Mouse (Mus musculus) midbrain, postnatal 0 days (tissue): ENCODE results near the gene Hnrnph1. TPM values are rescaled to one million over a fixed set of nuclear protein-coding genes. Genes with fewer than 3 reads are reported as not detected.

Experiments
- ATAC-seq: fragments of 200-750 bp; cut with Nextera tagmentation; 2 replicates; pipeline ENCODE4 v1.8.0; 2017; ENCODE audit warnings: moderate number of reproducible peaks, mild to moderate bottlenecking, moderate TSS enrichment, moderate library complexity; ENCODE audit not compliant: low FRiP score
- DNase-seq: peaks from one replicate; pipeline ENCODE4 v3.0.0-alpha.2; 2015; ENCODE audit warnings: low spot score
- H3K27ac ChIP-seq: fragments of 300-500 bp; sonication (generic); 2 replicates; pipeline ENCODE4 v1.5.1; 2014; ENCODE audit warnings: low read depth, mild to moderate bottlenecking, low read length, mixed read lengths
- H3K27me3 ChIP-seq: fragments of 300-500 bp; sonication (generic); 2 replicates; pipeline ENCODE4 v1.6.1; 2014; ENCODE audit warnings: low read length, control low read depth, mixed read lengths; ENCODE audit not compliant: insufficient read depth
- H3K36me3 ChIP-seq: fragments of 300-500 bp; sonication (generic); 2 replicates; pipeline ENCODE4 v1.6.1; 2014; ENCODE audit warnings: low read length, control low read depth, mixed read lengths; ENCODE audit not compliant: insufficient read depth
- H3K4me1 ChIP-seq: fragments of 300-500 bp; sonication (generic); 2 replicates; pipeline ENCODE4 v1.6.1; 2014; ENCODE audit warnings: mild to moderate bottlenecking, control low read depth, antibody characterized with exemption, low read length, mixed read lengths; ENCODE audit not compliant: insufficient read depth
- H3K4me2 ChIP-seq: fragments of 300-500 bp; sonication (generic); 2 replicates; pipeline ENCODE4 v1.6.1; 2014; ENCODE audit warnings: low read depth, mild to moderate bottlenecking, low read length, mixed read lengths; ENCODE audit not compliant: poor library complexity, severe bottlenecking
- H3K4me3 ChIP-seq: fragments of 300-500 bp; sonication (generic); 2 replicates; pipeline ENCODE4 v1.5.1; 2014; ENCODE audit warnings: low read depth, mild to moderate bottlenecking, low read length, moderate library complexity
- H3K9ac ChIP-seq: fragments of 300-500 bp; sonication (generic); replicated peaks from 2 replicates; pipeline ENCODE4 v1.6.1; 2014; ENCODE audit warnings: mild to moderate bottlenecking, low read length, moderate library complexity, mixed read lengths; ENCODE audit not compliant: poor library complexity, severe bottlenecking
- H3K9me3 ChIP-seq: fragments of 300-500 bp; sonication (generic); 2 replicates; pipeline ENCODE4 v1.6.1; 2016; ENCODE audit warnings: low read length, control low read depth
- CTCF ChIP-seq: IDR thresholded peaks from 2 replicates; pipeline ENCODE4 v1.5.1; 2016; ENCODE audit warnings: antibody characterized with exemption, mild to moderate bottlenecking
- WGBS: fragments of 180-500 bp; shearing (Covaris S2); extraction: QIAGEN DNeasy Blood & Tissue Kit; methylation state at CpG from one replicate; pipeline ENCODE4 v1.1.7; 2014; 5-methylcytosine and 5-hydroxymethylcytosine counted together
- polyA plus RNA-seq: library from polyadenylated mRNA; unstranded; fragments of >200 nt; fragmentation: Nextera tagmentation; extraction: Ambion mirVana; gene quantifications from 2 replicates; pipeline ENCODE4 v1.2.1, GENCODE M21; 2015
- total RNA-seq: library from RNA; depleted of rRNA; stranded (reverse); fragments of >200 nt; gene quantifications from 2 replicates; pipeline ENCODE4 v1.2.3, GENCODE M21; 2014; rRNA removed

The Hnrnph1 gene
- total RNA-seq (215 and 300 TPM in 2 replicates), polyA plus RNA-seq (262 and 273 TPM in 2 replicates)

GRCm38 (mm10) chr11:50376911-50377891 is at the start of gene Hnrnph1:
Gene Hnrnph1, plus strand, starts transcription at chr11:50376990.
- WGBS, result under 1% methylated on average over 76 of the region's 76 CpGs

GRCm38 (mm10) chr11:50328075-50328625 is 48.6 kb upstream of the Hnrnph1 start:
- no peak overlapping the region for H3K4me2 ChIP-seq
- peaks cover 13% of the 10 kb centered on the region; the same call in 1 of the 2 replicates for H3K4me1 ChIP-seq
- no peak overlapping the region for H3K9ac ChIP-seq
- no peak overlapping the region for H3K4me3 ChIP-seq
- 94% methylated on average over 3 of the region's 3 CpGs for WGBS
- DNase-seq (no peak), ATAC-seq (no peak)
- no peaks in the 10 kb centered on the region for H3K36me3 ChIP-seq
- no peaks in the 10 kb centered on the region for H3K27me3 ChIP-seq
- H3K9me3 ChIP-seq, result no peaks in the 10 kb centered on the region
- no peak for TF ChIP-seq CTCF
- no peak overlapping the region for H3K27ac ChIP-seq

More at GRCm38 (mm10) chr11:50376911-50377891, at the start of gene Hnrnph1:
- Histone ChIP-seq H3K27ac (peak within 1 kb of the TSS; percentile 100), H3K4me2 (peak within 1 kb of the TSS; percentile 98), H3K4me3 (peak within 1 kb of the TSS; percentile 96), H3K9ac (peak within 1 kb of the TSS; percentile 100), H3K36me3 (peaks cover 4% of the 10 kb centered on the region; the same call in 1 of the 2 replicates), H3K4me1 (peaks cover 9% of the 10 kb centered on the region; the same call in 1 of the 2 replicates), H3K27me3 (no peaks in the 10 kb centered on the region), H3K9me3 (no peaks in the 10 kb centered on the region)
- DNase-seq, result peak; percentile 99
- ATAC-seq, result peak; percentile 94
- no peak for TF ChIP-seq CTCF

- no peak overlapping the region for H3K4me2 ChIP-seq
- 96% methylated on average over 1 of the region's 1 CpGs for WGBS
- TF ChIP-seq CTCF, result no peak
Measured at GRCm38 (mm10) chr11:50329378-50329777, 47.4 kb upstream of the Hnrnph1 start.

GRCm38 (mm10) chr11:50333181-50333580 is 43.6 kb upstream of the Hnrnph1 start:
- no peaks in the 10 kb centered on the region for H3K27me3 ChIP-seq
- H3K4me2 ChIP-seq, result no peak overlapping the region
- H3K4me3 ChIP-seq, result no peak overlapping the region
- no peak for DNase-seq
- no peak overlapping the region for H3K9ac ChIP-seq
- no peaks in the 10 kb centered on the region for H3K36me3 ChIP-seq
- H3K27ac ChIP-seq, result no peak overlapping the region
- no peaks in the 10 kb centered on the region for H3K4me1 ChIP-seq
- TF ChIP-seq CTCF, result no peak
- no peak for ATAC-seq
- 92% methylated on average over 3 of the region's 3 CpGs for WGBS
- H3K9me3 ChIP-seq, result no peaks in the 10 kb centered on the region

More at GRCm38 (mm10) chr11:50329378-50329777, 47.4 kb upstream of the Hnrnph1 start:
- H3K4me3 ChIP-seq, result no peak overlapping the region
- H3K9ac ChIP-seq, result no peak overlapping the region
- DNase-seq (no peak), ATAC-seq (no peak)
- H3K27me3 ChIP-seq, result no peaks in the 10 kb centered on the region
- peaks cover 4% of the 10 kb centered on the region; the same call in 1 of the 2 replicates for H3K4me1 ChIP-seq
- H3K27ac ChIP-seq, result no peak overlapping the region
- H3K9me3 ChIP-seq, result no peaks in the 10 kb centered on the region
- H3K36me3 ChIP-seq, result no peaks in the 10 kb centered on the region

GRCm38 (mm10) chr11:50336126-50336525 is 40.7 kb upstream of the Hnrnph1 start:
- Histone ChIP-seq H3K27me3 (no peaks in the 10 kb centered on the region), H3K4me2 (no peak overlapping the region), H3K9ac (no peak overlapping the region), H3K36me3 (no peaks in the 10 kb centered on the region), H3K4me1 (no peaks in the 10 kb centered on the region), H3K27ac (no peak overlapping the region), H3K4me3 (no peak overlapping the region), H3K9me3 (no peaks in the 10 kb centered on the region)
- DNase-seq, result no peak
- no peak for TF ChIP-seq CTCF
- ATAC-seq, result no peak
- WGBS, result 55% methylated on average over 1 of the region's 1 CpGs
